Mouse (Mus musculus): ENCODE data around the gene Csrnp3. TPM values are rescaled to one million over a fixed set of nuclear protein-coding genes. Genes with fewer than 3 reads are reported as not detected.

Gene Csrnp3
- polyA plus RNA-seq, 1 experiment from 2014 or later: 2.7 TPM

GRCm38 (mm10) chr2:65968810-65969209 lies 123.2 kb downstream of the Csrnp3 start:
- Histone ChIP-seq H3K4me1 (no peaks in the 10 kb centered on the region), H3K4me3 (replicated peaks) (no peak overlapping the region), H3K27ac (no peak overlapping the region), H3K9me3 (no peaks in the 10 kb centered on the region), H3K9ac (no peak overlapping the region), H3K4me2 (no peak overlapping the region), H3K36me3 (no peaks in the 10 kb centered on the region), H3K27me3 (replicated peaks) (no peaks in the 10 kb centered on the region)
- 53% methylated on average over 4 of the region's 4 CpGs for WGBS
- ATAC-seq (ENCODE audit: insufficient read depth, low FRiP score, low read depth): no peak

- H3K4me2 ChIP-seq: no peak overlapping the region
- H3K4me3 ChIP-seq (replicated peaks): no peak overlapping the region
- no peak overlapping the region for H3K9ac ChIP-seq
- no peak for ATAC-seq (ENCODE audit: insufficient read depth, low FRiP score, low read depth)
- no peaks in the 10 kb centered on the region for H3K27me3 ChIP-seq (replicated peaks)
- WGBS: 84% methylated on average over 4 of the region's 4 CpGs
- H3K27ac ChIP-seq: no peak overlapping the region
- H3K9me3 ChIP-seq: no peaks in the 10 kb centered on the region
- H3K4me1 ChIP-seq: no peaks in the 10 kb centered on the region
- H3K36me3 ChIP-seq: no peaks in the 10 kb centered on the region
Observed at GRCm38 (mm10) chr2:65973907-65974306, 128.3 kb downstream of the Csrnp3 start.

- Histone ChIP-seq H3K27ac (no peak overlapping the region), H3K27me3 (replicated peaks) (no peaks in the 10 kb centered on the region), H3K4me2 (no peak overlapping the region), H3K4me1 (no peaks in the 10 kb centered on the region), H3K36me3 (no peaks in the 10 kb centered on the region), H3K9me3 (no peaks in the 10 kb centered on the region), H3K4me3 (replicated peaks) (no peak overlapping the region), H3K9ac (no peak overlapping the region)
- no peak for ATAC-seq (ENCODE audit: insufficient read depth, low FRiP score, low read depth)
- WGBS: 74% methylated on average over 5 of the region's 5 CpGs
Observed at GRCm38 (mm10) chr2:65975383-65975782, 129.8 kb downstream of the Csrnp3 start.

- no peaks in the 10 kb centered on the region for H3K4me1 ChIP-seq
- ATAC-seq (ENCODE audit: insufficient read depth, low FRiP score, low read depth): no peak
- whole genome bisulfite sequencing: 61% methylated on average over 17 of the region's 17 CpGs
Observed at GRCm38 (mm10) chr2:65979338-65980053, 133.9 kb downstream of the Csrnp3 start.

GRCm38 (mm10) chr2:65981470-65981869 lies 135.9 kb downstream of the Csrnp3 start:
- H3K27me3 ChIP-seq (replicated peaks): no peaks in the 10 kb centered on the region
- H3K9me3 ChIP-seq: no peaks in the 10 kb centered on the region

More at GRCm38 (mm10) chr2:65979338-65980053, 133.9 kb downstream of the Csrnp3 start:
- no peak overlapping the region for H3K9ac ChIP-seq
- no peak overlapping the region for H3K4me2 ChIP-seq
- H3K9me3 ChIP-seq: no peaks in the 10 kb centered on the region
- H3K27me3 ChIP-seq (replicated peaks): no peaks in the 10 kb centered on the region
- H3K4me3 ChIP-seq (replicated peaks): no peak overlapping the region
- H3K36me3 ChIP-seq: no peaks in the 10 kb centered on the region
- no peak overlapping the region for H3K27ac ChIP-seq

GRCm38 (mm10) chr2:65981965-65982364 lies 136.4 kb downstream of the Csrnp3 start:
- H3K9me3 ChIP-seq: no peaks in the 10 kb centered on the region
- ATAC-seq (ENCODE audit: insufficient read depth, low FRiP score, low read depth): no peak
- H3K9ac ChIP-seq: no peak overlapping the region
- H3K27me3 ChIP-seq (replicated peaks): no peaks in the 10 kb centered on the region
- H3K4me1 ChIP-seq: no peaks in the 10 kb centered on the region
- H3K4me3 ChIP-seq (replicated peaks): no peak overlapping the region
- 57% methylated on average over 4 of the region's 4 CpGs for WGBS
- H3K27ac ChIP-seq: no peak overlapping the region
- H3K4me2 ChIP-seq: no peak overlapping the region
- no peaks in the 10 kb centered on the region for H3K36me3 ChIP-seq

More at GRCm38 (mm10) chr2:65981470-65981869, 135.9 kb downstream of the Csrnp3 start:
- Histone ChIP-seq H3K4me2 (no peak overlapping the region), H3K27ac (no peak overlapping the region), H3K4me3 (replicated peaks) (no peak overlapping the region), H3K9ac (no peak overlapping the region), H3K4me1 (no peaks in the 10 kb centered on the region), H3K36me3 (no peaks in the 10 kb centered on the region)
- ATAC-seq (ENCODE audit: insufficient read depth, low FRiP score, low read depth): no peak
- 86% methylated on average over 6 of the region's 6 CpGs for WGBS

- no peak for ATAC-seq (ENCODE audit: insufficient read depth, low FRiP score, low read depth)
- Histone ChIP-seq H3K4me3 (replicated peaks) (no peak overlapping the region), H3K27me3 (replicated peaks) (no peaks in the 10 kb centered on the region), H3K27ac (no peak overlapping the region), H3K9me3 (no peaks in the 10 kb centered on the region), H3K36me3 (no peaks in the 10 kb centered on the region), H3K4me1 (no peaks in the 10 kb centered on the region), H3K4me2 (no peak overlapping the region), H3K9ac (no peak overlapping the region)
- WGBS: 82% methylated on average over 4 of the region's 4 CpGs
Observed at GRCm38 (mm10) chr2:65985706-65986105, 140.1 kb downstream of the Csrnp3 start.

- no peaks in the 10 kb centered on the region for H3K36me3 ChIP-seq
- H3K9ac ChIP-seq: no peak overlapping the region
- no peaks in the 10 kb centered on the region for H3K9me3 ChIP-seq
- H3K4me1 ChIP-seq: no peaks in the 10 kb centered on the region
- H3K4me3 ChIP-seq (replicated peaks): no peak overlapping the region
- no peak overlapping the region for H3K27ac ChIP-seq
- no peak overlapping the region for H3K4me2 ChIP-seq
- WGBS: 66% methylated on average over 6 of the region's 6 CpGs
- no peaks in the 10 kb centered on the region for H3K27me3 ChIP-seq (replicated peaks)
- ATAC-seq (ENCODE audit: insufficient read depth, low FRiP score, low read depth): no peak
Observed at GRCm38 (mm10) chr2:65987069-65987468, 141.5 kb downstream of the Csrnp3 start.

GRCm38 (mm10) chr2:65987588-65987987 lies 142.0 kb downstream of the Csrnp3 start:
- Histone ChIP-seq H3K36me3 (no peaks in the 10 kb centered on the region), H3K27ac (no peak overlapping the region), H3K9ac (no peak overlapping the region), H3K4me3 (replicated peaks) (no peak overlapping the region), H3K4me1 (no peaks in the 10 kb centered on the region), H3K9me3 (no peaks in the 10 kb centered on the region), H3K4me2 (no peak overlapping the region), H3K27me3 (replicated peaks) (no peaks in the 10 kb centered on the region)
- ATAC-seq (ENCODE audit: insufficient read depth, low FRiP score, low read depth): no peak
- WGBS: 68% methylated on average over 3 of the region's 3 CpGs

GRCm38 (mm10) chr2:65988788-65989187 lies 143.2 kb downstream of the Csrnp3 start:
- Histone ChIP-seq H3K9ac (no peak overlapping the region), H3K9me3 (no peaks in the 10 kb centered on the region), H3K27me3 (replicated peaks) (no peaks in the 10 kb centered on the region), H3K4me3 (replicated peaks) (no peak overlapping the region), H3K4me2 (no peak overlapping the region), H3K27ac (no peak overlapping the region), H3K36me3 (no peaks in the 10 kb centered on the region), H3K4me1 (no peaks in the 10 kb centered on the region)
- 79% methylated on average over 3 of the region's 3 CpGs for WGBS
- no peak for ATAC-seq (ENCODE audit: insufficient read depth, low FRiP score, low read depth)

GRCm38 (mm10) chr2:65990108-65990507 lies 144.5 kb downstream of the Csrnp3 start:
- no peaks in the 10 kb centered on the region for H3K36me3 ChIP-seq
- H3K4me3 ChIP-seq (replicated peaks): no peak overlapping the region
- H3K27ac ChIP-seq: no peak overlapping the region
- no peaks in the 10 kb centered on the region for H3K9me3 ChIP-seq
- H3K9ac ChIP-seq: no peak overlapping the region
- H3K4me2 ChIP-seq: no peak overlapping the region
- ATAC-seq (ENCODE audit: insufficient read depth, low FRiP score, low read depth): no peak
- no peaks in the 10 kb centered on the region for H3K27me3 ChIP-seq (replicated peaks)
- H3K4me1 ChIP-seq: no peaks in the 10 kb centered on the region

GRCm38 (mm10) chr2:65990754-65991153 lies 145.2 kb downstream of the Csrnp3 start:
- ATAC-seq (ENCODE audit: insufficient read depth, low FRiP score, low read depth): no peak
- WGBS: 75% methylated on average over 4 of the region's 4 CpGs

GRCm38 (mm10) chr2:65993371-65993770 lies 147.8 kb downstream of the Csrnp3 start:
- Histone ChIP-seq H3K4me1 (no peaks in the 10 kb centered on the region), H3K36me3 (no peaks in the 10 kb centered on the region), H3K9me3 (no peaks in the 10 kb centered on the region), H3K27ac (no peak overlapping the region), H3K27me3 (replicated peaks) (no peaks in the 10 kb centered on the region), H3K4me2 (peak overlapping the region; percentile 5; the same call in 1 of the 2 replicates), H3K4me3 (replicated peaks) (no peak overlapping the region), H3K9ac (no peak overlapping the region)
- WGBS: 42% methylated on average over 14 of the region's 14 CpGs
- no peak; the same call in 1 of the 2 replicates for ATAC-seq (ENCODE audit: insufficient read depth, low FRiP score, low read depth)

More at GRCm38 (mm10) chr2:65990754-65991153, 145.2 kb downstream of the Csrnp3 start:
- H3K4me1 ChIP-seq: no peaks in the 10 kb centered on the region
- no peak overlapping the region for H3K27ac ChIP-seq
- no peak overlapping the region for H3K9ac ChIP-seq
- no peaks in the 10 kb centered on the region for H3K9me3 ChIP-seq
- no peak overlapping the region for H3K4me3 ChIP-seq (replicated peaks)
- H3K4me2 ChIP-seq: no peak overlapping the region
- H3K27me3 ChIP-seq (replicated peaks): no peaks in the 10 kb centered on the region
- no peaks in the 10 kb centered on the region for H3K36me3 ChIP-seq

Data from stomach, embryonic 15.5 days (tissue).